Mouse (Mus musculus): ENCODE results near the gene Zfp536.

DNA sequence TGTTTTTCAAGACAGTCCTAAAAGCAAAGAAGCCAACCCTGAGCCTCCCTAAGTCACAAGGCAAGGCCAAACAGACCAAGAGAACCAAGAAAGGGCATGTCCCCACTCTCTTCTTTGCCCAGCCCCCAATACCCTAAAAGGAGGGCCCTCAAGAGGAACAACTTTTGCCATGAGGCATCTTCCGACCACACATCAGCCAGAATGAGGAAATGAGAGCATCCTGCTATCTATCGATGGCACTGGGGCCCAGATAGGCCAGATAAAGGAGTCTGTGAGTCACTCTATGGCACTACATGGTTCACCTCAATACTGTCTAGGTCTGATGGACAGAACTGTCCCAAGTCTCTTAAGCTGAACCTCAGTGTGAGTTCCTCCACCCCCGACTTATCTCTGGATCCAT lies 335.6 kb downstream of the Zfp536 start:
- TF ChIP-seq CTCF (IDR thresholded peaks at IDR 0.05; ENCODE audit: low read depth, low read length) = no peak
- TF ChIP-seq POLR2A (IDR thresholded peaks at IDR 0.05; ENCODE audit: insufficient read depth, low read length) = no peak
- TF ChIP-seq EP300 (IDR thresholded peaks at IDR 0.05; ENCODE audit: insufficient read depth, low read depth, low read length) = no peak
